Mouse (Mus musculus) intestine, embryonic 15.5 days (tissue): ENCODE data around the gene Proca1. TPM values are rescaled to one million over a fixed set of nuclear protein-coding genes. Genes with fewer than 3 reads are reported as not detected.

Source experiments
- ATAC-seq: fragments of 200-750 bp; cut with Nextera tagmentation; 2 replicates; pipeline ENCODE4 v1.8.0; 2017; ENCODE audit warnings: moderate TSS enrichment, moderate library complexity
- H3K27ac ChIP-seq: fragments of 300-500 bp; sonication (generic); 2 replicates; pipeline ENCODE4 v1.5.1; 2015; ENCODE audit warnings: mild to moderate bottlenecking, inconsistent platforms
- H3K27me3 ChIP-seq: fragments of 300-500 bp; sonication (generic); replicated peaks from 2 replicates; pipeline ENCODE4 v1.6.1; 2015; ENCODE audit warnings: inconsistent platforms
- H3K36me3 ChIP-seq: fragments of 300-500 bp; sonication (generic); 2 replicates; pipeline ENCODE4 v1.6.1; 2015; ENCODE audit warnings: inconsistent platforms
- H3K4me1 ChIP-seq: fragments of 300-500 bp; sonication (generic); replicated peaks from 2 replicates; pipeline ENCODE4 v1.6.1; 2015; ENCODE audit warnings: inconsistent platforms
- H3K4me2 ChIP-seq: fragments of 300-500 bp; sonication (generic); replicated peaks from 2 replicates; pipeline ENCODE4 v1.6.1; 2015; ENCODE audit warnings: mild to moderate bottlenecking, inconsistent platforms
- H3K4me3 ChIP-seq: fragments of 300-500 bp; sonication (generic); replicated peaks from 2 replicates; pipeline ENCODE4 v1.5.1; 2015; ENCODE audit warnings: inconsistent platforms
- H3K9ac ChIP-seq: fragments of 300-500 bp; sonication (generic); 2 replicates; pipeline ENCODE4 v1.6.1; 2015; ENCODE audit warnings: inconsistent platforms
- H3K9me3 ChIP-seq: fragments of 300-500 bp; sonication (generic); 2 replicates; pipeline ENCODE4 v1.6.1; 2016; ENCODE audit warnings: inconsistent platforms
- WGBS: fragments of 180-500 bp; shearing (Covaris S2); methylation state at CpG from one replicate; pipeline ENCODE4 v1.1.7; 2015; 5-methylcytosine and 5-hydroxymethylcytosine counted together
- polyA plus RNA-seq: library from polyadenylated mRNA; unstranded; fragments of >200 nt; fragmentation: Nextera tagmentation; extraction: Ambion mirVana; gene quantifications from 2 replicates; pipeline ENCODE4 v1.2.1, GENCODE M21; 2015

The Proca1 gene
- polyA plus RNA-seq, 1 experiment from 2014 or later, result 3.1 TPM

DNA sequence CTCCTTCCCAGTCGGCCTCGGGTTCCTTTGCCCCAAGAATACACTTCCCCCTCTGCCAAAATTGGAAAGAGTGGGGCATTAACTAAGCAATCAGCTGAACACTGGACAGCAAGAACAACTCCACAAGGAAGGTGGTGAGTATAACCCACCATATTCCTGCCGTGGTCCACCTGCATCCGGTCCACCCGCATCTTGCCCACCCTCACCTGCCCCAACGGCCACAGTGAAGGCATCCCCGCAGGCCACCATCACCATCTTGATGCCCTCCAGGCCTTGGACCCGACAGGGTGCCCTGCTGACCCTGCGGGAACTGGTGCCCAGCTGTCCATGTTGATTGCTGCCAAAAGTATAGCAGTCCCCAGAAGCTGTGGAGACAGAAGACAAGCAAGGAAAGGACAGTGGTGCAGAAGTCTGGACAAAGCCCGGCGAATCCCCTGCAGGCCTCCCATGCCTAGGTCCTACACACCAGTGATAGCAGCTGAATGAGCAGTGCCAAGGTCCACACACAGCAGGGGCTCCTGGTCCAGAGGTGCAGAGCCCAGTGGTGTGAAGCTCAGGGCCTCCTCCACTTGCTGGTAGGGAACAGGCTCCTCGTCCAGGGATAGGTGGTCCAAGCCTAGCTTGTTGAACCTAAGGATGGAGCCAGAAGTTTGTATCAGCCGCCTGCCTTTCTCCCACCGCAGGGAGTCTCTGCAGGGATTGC is 25.8 kb upstream of the Proca1 start:
- Histone ChIP-seq H3K9ac (no peak overlapping the region), H3K36me3 (0 out of 2 replicates have a peak, but pooled peaks cover 5% of the 10 kb centered on the region), H3K4me2 (peak overlapping the region; percentile 95), H3K4me1 (peaks cover 42% of the 10 kb centered on the region), H3K9me3 (no peaks in the 10 kb centered on the region), H3K27ac (0 out of 2 replicates have a peak overlapping the region, but pooled peaks have one; percentile 97), H3K27me3 (no peaks in the 10 kb centered on the region), H3K4me3 (no peak overlapping the region)
- 86% methylated on average over 14 of the region's 14 CpGs for WGBS
- no peak for ATAC-seq

DNA sequence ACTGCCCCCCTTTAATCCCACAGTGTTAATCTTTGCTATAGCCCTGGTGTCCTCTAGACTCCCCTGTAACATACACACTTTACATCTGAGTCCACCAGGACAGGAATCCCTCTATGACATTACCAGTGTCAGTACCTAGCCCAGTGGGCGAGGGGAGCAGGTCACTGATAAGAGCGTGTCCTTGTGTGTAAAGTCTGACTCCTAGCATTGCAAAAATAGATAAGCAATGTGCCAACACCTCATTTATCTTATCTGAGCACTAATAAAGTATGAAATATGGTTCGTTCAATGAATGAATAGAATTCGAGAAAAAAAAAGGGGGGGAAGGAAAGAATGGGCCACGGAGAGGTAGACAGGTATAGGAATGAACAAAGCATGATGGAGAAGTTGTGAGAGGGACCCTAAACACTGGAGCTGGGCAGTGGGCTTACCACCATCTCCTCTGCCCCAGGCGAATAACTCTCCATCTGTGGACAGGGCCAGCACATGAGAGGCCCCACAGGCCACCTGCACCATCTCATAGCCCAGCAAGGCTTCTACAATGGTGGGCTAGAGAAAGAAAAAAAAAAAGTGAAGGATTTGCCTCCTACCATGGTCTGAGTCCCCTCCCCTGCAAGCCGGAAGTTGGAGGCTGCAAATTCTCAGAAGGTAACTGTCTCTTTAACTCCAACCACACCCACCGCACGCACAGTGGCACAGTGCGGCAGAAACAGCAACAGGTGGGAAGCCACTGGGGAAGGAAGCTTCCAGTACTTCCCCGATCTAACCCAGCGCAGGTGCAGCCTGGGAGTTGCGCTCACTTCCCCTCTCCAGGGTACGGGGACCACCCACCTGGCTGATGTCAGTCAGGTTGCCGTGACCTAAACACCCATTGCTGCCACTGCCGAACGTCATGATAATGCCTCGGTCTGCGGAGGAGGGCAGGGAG is 24.4 kb upstream of the Proca1 start:
- ATAC-seq, result peak; percentile 28
- H3K9me3 ChIP-seq, result no peaks in the 10 kb centered on the region
- peak overlapping the region; percentile 75 for H3K27ac ChIP-seq
- H3K4me2 ChIP-seq, result peak overlapping the region; percentile 55
- peak overlapping the region; percentile 23; the same call in 1 of the 2 replicates for H3K4me3 ChIP-seq
- no peaks in the 10 kb centered on the region for H3K27me3 ChIP-seq
- H3K4me1 ChIP-seq, result peaks cover 35% of the 10 kb centered on the region
- H3K9ac ChIP-seq, result peak overlapping the region; percentile 34
- WGBS, result 41% methylated on average over 19 of the region's 19 CpGs
- H3K36me3 ChIP-seq, result 0 out of 2 replicates have a peak, but pooled peaks cover 5% of the 10 kb centered on the region

DNA sequence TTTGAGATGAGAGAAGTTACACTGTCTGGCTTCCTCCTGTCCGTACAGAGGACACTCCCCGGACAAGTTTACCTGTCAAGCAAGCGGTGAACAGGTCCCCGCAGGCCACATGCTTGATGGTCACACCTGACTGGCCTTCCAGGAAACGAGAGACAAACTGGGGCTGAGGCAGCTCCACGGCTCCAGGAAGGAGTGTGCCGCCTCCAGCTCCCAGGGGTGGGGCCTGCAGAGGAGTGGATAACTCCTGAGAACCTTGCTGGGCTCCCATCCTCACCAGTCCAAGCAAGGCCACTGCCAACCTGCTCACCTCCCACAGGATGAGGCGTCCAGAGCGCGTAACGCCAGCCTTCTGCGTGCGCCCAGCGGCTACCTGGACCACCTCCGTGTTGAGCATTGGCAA is 22.9 kb upstream of the Proca1 start:
- Histone ChIP-seq H3K36me3 (0 out of 2 replicates have a peak, but pooled peaks cover 5% of the 10 kb centered on the region), H3K27ac (0 out of 2 replicates have a peak overlapping the region, but pooled peaks have one; percentile 13), H3K27me3 (no peaks in the 10 kb centered on the region), H3K4me3 (no peak overlapping the region), H3K9ac (no peak overlapping the region), H3K9me3 (no peaks in the 10 kb centered on the region), H3K4me1 (peaks cover 39% of the 10 kb centered on the region), H3K4me2 (no peak overlapping the region)
- 79% methylated on average over 15 of the region's 15 CpGs for WGBS
- ATAC-seq, result no peak

- Histone ChIP-seq H3K4me1 (peaks cover 33% of the 10 kb centered on the region), H3K9ac (no peak overlapping the region), H3K27me3 (no peaks in the 10 kb centered on the region), H3K9me3 (no peaks in the 10 kb centered on the region), H3K4me2 (no peak overlapping the region), H3K27ac (no peak overlapping the region), H3K4me3 (no peak overlapping the region), H3K36me3 (0 out of 2 replicates have a peak, but pooled peaks cover 5% of the 10 kb centered on the region)
- 82% methylated on average over 4 of the region's 4 CpGs for WGBS
- ATAC-seq, result no peak
These were observed 21.9 kb upstream of the Proca1 start for GRCm38 (mm10) chr11:78171328-78171727.

DNA sequence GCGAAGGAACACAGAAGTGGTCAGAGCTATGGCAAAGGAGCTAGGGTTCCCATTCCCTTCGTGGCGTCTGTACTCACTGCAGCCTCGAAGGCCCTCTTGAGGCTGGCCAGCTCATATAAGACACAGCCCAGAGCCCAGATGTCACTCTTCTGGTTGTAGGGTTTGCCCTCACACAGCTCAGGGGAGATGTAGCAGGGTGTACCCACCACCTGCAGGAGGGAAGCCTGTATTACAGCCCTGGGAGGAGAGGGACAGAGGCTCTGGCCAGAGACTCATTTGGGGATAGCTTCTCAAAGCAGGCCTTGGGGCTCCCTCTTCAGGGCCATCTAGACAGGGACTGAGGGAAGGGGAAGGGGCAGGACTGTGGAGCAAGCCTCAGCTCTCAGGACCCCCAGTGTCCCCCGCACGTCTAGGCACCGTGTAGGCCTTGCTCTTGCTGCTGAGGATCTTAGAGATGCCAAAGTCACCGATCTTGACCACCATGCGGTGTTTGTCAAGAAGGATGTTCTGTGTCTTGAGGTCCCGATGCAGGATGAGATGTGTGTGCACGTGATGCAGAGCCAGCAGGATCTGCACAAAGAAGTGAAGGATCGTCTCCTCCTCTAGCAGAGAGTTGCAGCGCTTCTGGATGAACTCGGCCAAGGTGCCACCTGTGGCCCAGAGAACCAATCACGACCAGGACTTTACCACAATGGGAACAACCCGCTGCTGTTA is 21.0 kb upstream of the Proca1 start:
- ATAC-seq, result no peak
- H3K4me3 ChIP-seq, result no peak overlapping the region
- peaks cover 29% of the 10 kb centered on the region for H3K4me1 ChIP-seq
- H3K36me3 ChIP-seq, result 0 out of 2 replicates have a peak, but pooled peaks cover 5% of the 10 kb centered on the region
- H3K27me3 ChIP-seq, result no peaks in the 10 kb centered on the region
- no peak overlapping the region for H3K4me2 ChIP-seq
- H3K27ac ChIP-seq, result no peak overlapping the region
- 0 out of 2 replicates have a peak overlapping the region, but pooled peaks have one; percentile 8 for H3K9ac ChIP-seq
- no peaks in the 10 kb centered on the region for H3K9me3 ChIP-seq
- WGBS, result 82% methylated on average over 16 of the region's 16 CpGs

DNA sequence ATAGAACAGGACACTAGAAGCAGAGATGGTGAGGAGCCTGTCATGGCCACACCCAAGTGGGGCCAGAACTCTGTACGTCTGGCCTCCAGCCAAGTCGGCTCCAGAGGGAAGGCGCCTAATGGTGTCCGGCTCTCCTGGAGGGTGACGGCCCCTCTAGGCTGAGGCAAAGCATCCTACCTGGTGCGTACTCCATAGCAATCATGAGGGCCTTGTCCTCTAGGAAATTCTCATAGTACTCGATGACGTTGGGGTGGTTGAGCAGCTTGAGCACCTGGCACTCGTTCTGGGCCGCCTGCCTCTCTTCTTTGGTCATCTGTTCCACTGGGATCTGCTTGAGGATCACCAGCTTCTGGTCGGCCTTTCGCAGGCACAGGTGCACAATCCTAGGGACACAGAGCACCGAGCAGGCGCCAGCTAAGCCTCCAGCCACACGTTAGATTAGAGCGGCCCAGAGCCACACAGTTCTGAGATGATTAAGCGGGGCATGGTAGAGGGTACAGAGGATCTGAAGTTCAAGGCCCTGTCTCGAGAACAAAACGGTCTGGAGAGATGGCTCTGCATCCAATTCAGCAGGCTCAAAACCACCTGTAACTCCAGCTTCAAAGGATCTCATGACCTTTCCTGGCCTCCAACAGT is 20.3 kb upstream of the Proca1 start:
- H3K4me3 ChIP-seq, result no peak overlapping the region
- H3K4me2 ChIP-seq, result no peak overlapping the region
- 0 out of 2 replicates have a peak overlapping the region, but pooled peaks have one; percentile 8 for H3K9ac ChIP-seq
- no peak overlapping the region for H3K27ac ChIP-seq
- 74% methylated on average over 19 of the region's 19 CpGs for WGBS
- no peaks in the 10 kb centered on the region for H3K27me3 ChIP-seq
- H3K4me1 ChIP-seq, result peaks cover 27% of the 10 kb centered on the region
- ATAC-seq, result no peak
- H3K9me3 ChIP-seq, result no peaks in the 10 kb centered on the region
- H3K36me3 ChIP-seq, result 0 out of 2 replicates have a peak, but pooled peaks cover 5% of the 10 kb centered on the region

- H3K4me2 ChIP-seq, result no peak overlapping the region
- H3K27me3 ChIP-seq, result no peaks in the 10 kb centered on the region
- H3K4me1 ChIP-seq, result peaks cover 30% of the 10 kb centered on the region
- H3K27ac ChIP-seq, result no peak overlapping the region
- WGBS, result 87% methylated on average over 3 of the region's 3 CpGs
- no peak overlapping the region for H3K4me3 ChIP-seq
- no peaks in the 10 kb centered on the region for H3K9me3 ChIP-seq
- no peak for ATAC-seq
- no peak overlapping the region for H3K9ac ChIP-seq
- 0 out of 2 replicates have a peak, but pooled peaks cover 5% of the 10 kb centered on the region for H3K36me3 ChIP-seq
These were observed 18.7 kb upstream of the Proca1 start for GRCm38 (mm10) chr11:78174506-78174905.

GRCm38 (mm10) chr11:78175771-78176401 is 17.3 kb upstream of the Proca1 start:
- peak overlapping the region; percentile 83 for H3K4me2 ChIP-seq
- H3K27me3 ChIP-seq, result no peaks in the 10 kb centered on the region
- H3K9ac ChIP-seq, result 0 out of 2 replicates have a peak overlapping the region, but pooled peaks have one; percentile 5
- H3K4me3 ChIP-seq, result peak overlapping the region; percentile 53
- ATAC-seq, result no peak
- WGBS, result 10% methylated on average over 10 of the region's 10 CpGs
- H3K36me3 ChIP-seq, result peaks cover 12% of the 10 kb centered on the region
- peaks cover 41% of the 10 kb centered on the region for H3K4me1 ChIP-seq
- H3K27ac ChIP-seq, result peak overlapping the region; percentile 99
- no peaks in the 10 kb centered on the region for H3K9me3 ChIP-seq

DNA sequence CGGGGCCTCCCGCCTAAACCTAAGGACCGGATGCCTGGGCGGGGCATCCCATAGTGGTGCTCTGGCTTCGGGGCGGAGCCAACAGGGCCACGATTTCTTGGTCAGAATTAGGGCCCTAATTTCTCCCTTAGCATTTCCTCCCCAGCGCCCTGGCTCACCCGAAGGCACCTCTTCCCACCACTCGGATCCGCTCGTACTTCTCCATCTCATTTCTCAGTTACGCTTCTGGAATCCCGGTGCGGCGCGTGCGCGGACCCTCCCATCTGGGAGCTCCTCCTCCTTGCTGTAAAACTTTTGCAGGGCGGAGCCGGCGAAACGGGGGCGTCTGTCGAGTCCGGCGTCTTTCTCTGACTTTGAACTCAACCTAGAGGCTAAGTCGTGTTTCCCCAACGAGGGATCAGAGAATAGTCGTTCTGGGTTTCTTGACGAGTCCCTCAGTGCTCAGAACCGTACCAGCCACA is 16.8 kb upstream of the Proca1 start, which contains the start of the genes Nek8 and Tlcd1:
Gene Nek8, minus strand, starts transcription at position 274 of the 461 bp plus-strand sequence.
Gene Tlcd1, plus strand, starts transcription at position 310 of the 461 bp plus-strand sequence.
- peaks cover 44% of the 10 kb centered on the region for H3K4me1 ChIP-seq
- WGBS, result under 1% methylated on average over 32 of the region's 32 CpGs
- peak within 1 kb of the TSS; percentile 83 for H3K4me2 ChIP-seq
- ATAC-seq, result peak; percentile 69
- peak within 1 kb of the TSS; percentile 99 for H3K27ac ChIP-seq
- H3K27me3 ChIP-seq, result no peaks in the 10 kb centered on the region
- no peaks in the 10 kb centered on the region for H3K9me3 ChIP-seq
- peak within 1 kb of the TSS; percentile 53 for H3K4me3 ChIP-seq
- H3K9ac ChIP-seq, result peak within 1 kb of the TSS; percentile 64
- H3K36me3 ChIP-seq, result peaks cover 9% of the 10 kb centered on the region

- H3K27me3 ChIP-seq, result no peaks in the 10 kb centered on the region
- H3K4me3 ChIP-seq, result peak overlapping the region; percentile 53
- H3K36me3 ChIP-seq, result peaks cover 9% of the 10 kb centered on the region
- no peak for ATAC-seq
- peak overlapping the region; percentile 99 for H3K27ac ChIP-seq
- H3K4me2 ChIP-seq, result peak overlapping the region; percentile 83
- H3K9me3 ChIP-seq, result no peaks in the 10 kb centered on the region
- H3K4me1 ChIP-seq, result peaks cover 46% of the 10 kb centered on the region
- WGBS, result under 1% methylated on average over 23 of the region's 23 CpGs
- peak overlapping the region; percentile 64 for H3K9ac ChIP-seq
These were observed 16.3 kb upstream of the Proca1 start for GRCm38 (mm10) chr11:78176905-78177331.

- Histone ChIP-seq H3K4me2 (peak overlapping the region; percentile 83), H3K27ac (peak overlapping the region; percentile 99), H3K27me3 (no peaks in the 10 kb centered on the region), H3K36me3 (peaks cover 9% of the 10 kb centered on the region), H3K9ac (peak overlapping the region; percentile 64), H3K4me1 (peaks cover 46% of the 10 kb centered on the region), H3K9me3 (no peaks in the 10 kb centered on the region), H3K4me3 (peak overlapping the region; percentile 53)
- peak; percentile 34 for ATAC-seq
- 1% methylated on average over 10 of the region's 10 CpGs for WGBS
These were observed 15.8 kb upstream of the Proca1 start for GRCm38 (mm10) chr11:78177437-78177836.
